Mouse (Mus musculus) liver, embryonic 16.5 days (tissue): ENCODE data around the gene Trim80. TPM values are rescaled to one million over a fixed set of nuclear protein-coding genes. Genes with fewer than 3 reads are reported as not detected.
"Not testable (repeated sequence)": the region's sequence is repeated elsewhere in the genome, so short reads cannot be mapped to it uniquely, and the experiment has no call there.

ENCODE experiments used
- ATAC-seq: fragments of 200-750 bp; cut with Nextera tagmentation; 2 replicates; pipeline ENCODE4 v1.8.0; 2017; ENCODE audit warnings: low read depth, mild to moderate bottlenecking, moderate number of reproducible peaks, moderate library complexity
- H3K27ac ChIP-seq: fragments of 300-500 bp; sonication (generic); 2 replicates; pipeline ENCODE4 v1.5.1; 2014; ENCODE audit warnings: mild to moderate bottlenecking, low read length
- H3K27me3 ChIP-seq: fragments of 300-500 bp; sonication (generic); 2 replicates; pipeline ENCODE4 v1.6.1; 2014; ENCODE audit warnings: low read depth, low read length, mixed read lengths; ENCODE audit not compliant: control insufficient read depth, insufficient read depth
- H3K36me3 ChIP-seq: fragments of 300-500 bp; sonication (generic); 2 replicates; pipeline ENCODE4 v1.6.1; 2014; ENCODE audit warnings: mild to moderate bottlenecking; ENCODE audit not compliant: control insufficient read depth, insufficient read depth
- H3K4me1 ChIP-seq: fragments of 300-500 bp; sonication (generic); 2 replicates; pipeline ENCODE4 v1.6.1; 2014; ENCODE audit warnings: low read depth, low read length, mixed read lengths; ENCODE audit not compliant: control insufficient read depth
- H3K4me2 ChIP-seq: fragments of 300-500 bp; sonication (generic); 2 replicates; pipeline ENCODE4 v1.6.1; 2014; ENCODE audit warnings: low read depth, low read length, mixed read lengths
- H3K4me3 ChIP-seq: fragments of 300-500 bp; sonication (generic); 2 replicates; pipeline ENCODE4 v1.5.1; 2014; ENCODE audit warnings: low read depth, mild to moderate bottlenecking, low read length
- H3K9ac ChIP-seq: fragments of 300-500 bp; sonication (generic); 2 replicates; pipeline ENCODE4 v1.6.1; 2014; ENCODE audit warnings: low read depth, low read length
- H3K9me3 ChIP-seq: fragments of 300-500 bp; sonication (generic); replicated peaks from 2 replicates; pipeline ENCODE4 v1.6.1; 2016; ENCODE audit warnings: low read length; ENCODE audit not compliant: control insufficient read depth
- whole genome bisulfite sequencing: fragments of 180-500 bp; shearing (Covaris S2); extraction: QIAGEN DNeasy Blood & Tissue Kit; methylation state at CpG from one replicate; pipeline ENCODE4 v1.1.7; 2014; ENCODE audit not compliant: insufficient replicate concordance; 5-methylcytosine and 5-hydroxymethylcytosine counted together
- microRNA-seq: library from miRNA; unstranded; fragments of <30 nt; microRNA quantifications from one replicate; pipeline ENCODE4, GENCODE M21; 2016
- polyA plus RNA-seq: library from polyadenylated mRNA; unstranded; fragments of >200 nt; fragmentation: Nextera tagmentation; extraction: Ambion mirVana; gene quantifications from 2 replicates; pipeline ENCODE4 v1.2.1, GENCODE M21; 2015

Gene Trim80
- polyA plus RNA-seq, 1 experiment from 2014 or later, result 1.1 TPM

DNA sequence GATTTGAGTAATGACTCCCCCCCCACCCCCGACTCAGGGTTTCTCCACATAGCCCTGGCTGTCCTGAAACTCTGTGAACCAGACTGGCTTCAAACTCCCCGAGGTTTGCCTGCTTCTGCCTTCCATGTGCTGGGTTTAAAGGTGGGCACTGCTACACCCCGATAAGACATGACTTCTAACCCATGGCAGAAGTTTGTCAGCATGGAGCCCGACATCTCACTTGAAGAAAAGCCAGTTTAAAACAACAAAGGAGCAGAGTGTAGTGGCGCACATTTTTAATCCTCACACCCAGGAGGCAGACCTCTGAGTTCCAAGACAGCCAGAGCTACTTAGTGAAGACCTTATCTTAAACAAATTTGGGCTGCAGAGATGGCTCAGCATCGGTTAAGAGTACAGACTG lies 52.0 kb downstream of the Trim80 start:
- Histone ChIP-seq H3K27ac (peak overlapping the region; percentile 71; the same call in 1 of the 2 replicates), H3K36me3 (peaks cover 6% of the 10 kb centered on the region; the same call in 1 of the 2 replicates), H3K9me3 (no peaks in the 10 kb centered on the region), H3K4me1 (peaks cover 19% of the 10 kb centered on the region), H3K4me3 (peak overlapping the region; percentile 80), H3K27me3 (no peaks in the 10 kb centered on the region), H3K9ac (peak overlapping the region; percentile 73), H3K4me2 (peak overlapping the region; percentile 99)
- no peak for ATAC-seq
- 25% methylated on average over 6 of the region's 6 CpGs for WGBS

DNA sequence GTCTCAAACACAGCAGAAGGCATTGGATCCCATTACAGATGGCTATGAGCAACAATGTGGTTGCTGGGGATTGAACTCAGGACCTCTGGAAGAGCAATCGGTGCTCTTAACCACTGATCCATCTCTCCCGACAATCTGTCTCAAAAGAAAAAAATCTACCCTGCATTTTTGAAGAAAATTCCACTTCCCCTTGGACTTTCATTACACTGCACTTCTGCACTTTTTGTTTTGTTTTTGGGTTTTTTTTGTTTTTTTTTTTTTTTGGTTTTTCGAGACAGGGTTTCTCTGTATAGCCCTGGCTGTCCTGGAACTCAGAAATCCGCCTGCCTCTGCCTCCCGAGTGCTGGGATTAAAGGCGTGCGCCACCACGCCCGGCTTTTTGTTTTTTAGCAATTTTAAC lies 56.2 kb downstream of the Trim80 start:
- not testable (repeated sequence) for H3K9ac ChIP-seq, H3K27me3 ChIP-seq, ATAC-seq, H3K4me2 ChIP-seq, H3K9me3 ChIP-seq, H3K4me3 ChIP-seq, H3K27ac ChIP-seq
- Histone ChIP-seq H3K36me3 (peaks cover 30% of the 10 kb centered on the region), H3K4me1 (peaks cover 13% of the 10 kb centered on the region)
- 76% methylated on average over 9 of the region's 9 CpGs for WGBS

Small RNAs within 50 kb of the gene (microRNA-seq; reads per million reads assigned to microRNA genes)
- 0.74 reads per million for gene Mir3968

Other genes starting within 250 kb of the Trim80 start
- gene Grin2c, start 173.3 kb upstream of the Trim80 start, polyA plus RNA-seq, result 0.05 and 0.09 TPM in 2 replicates
- 19.5 and 21.7 TPM in 2 replicates for gene Fdxr, start 163.5 kb upstream of the Trim80 start, polyA plus RNA-seq
- 4.4 and 4.5 TPM in 2 replicates for gene Fads6, start 142.9 kb upstream of the Trim80 start, polyA plus RNA-seq
- gene Otop2, start 133.4 kb upstream of the Trim80 start, polyA plus RNA-seq, result not detected in 2 replicates
- gene Ush1g, start 118.5 kb upstream of the Trim80 start, polyA plus RNA-seq, result 0.09 and 0.13 TPM in 2 replicates
- gene Otop3, start 105.8 kb upstream of the Trim80 start, polyA plus RNA-seq, result 0.11 TPM in 1 of 2 replicates, not detected in the other
- 1.3 and 1.9 TPM in 2 replicates for gene Hid1, start 72.8 kb upstream of the Trim80 start, polyA plus RNA-seq
- gene Cdr2l, start 58.6 kb upstream of the Trim80 start, polyA plus RNA-seq, result 0.95 and 1.3 TPM in 2 replicates
- gene Mrpl58, start 36.8 kb upstream of the Trim80 start, polyA plus RNA-seq, result 68.8 and 71.7 TPM in 2 replicates
- gene Atp5h, start 20.6 kb upstream of the Trim80 start, polyA plus RNA-seq, result 482 and 528 TPM in 2 replicates
- 0.70 and 1.0 TPM in 2 replicates for gene Kctd2, start 20.4 kb upstream of the Trim80 start, polyA plus RNA-seq
- 0.21 and 0.51 TPM in 2 replicates for gene Slc16a5, start 21.9 kb downstream of the Trim80 start, polyA plus RNA-seq
- gene Armc7, start 35.1 kb downstream of the Trim80 start, polyA plus RNA-seq, result 3.7 TPM in 2 replicates
- gene Nt5c, start 51.3 kb downstream of the Trim80 start, polyA plus RNA-seq, result 32.0 and 36.3 TPM in 2 replicates
- gene Jpt1, start 73.8 kb downstream of the Trim80 start, polyA plus RNA-seq, result 190 and 209 TPM in 2 replicates
- gene Sumo2, start 95.7 kb downstream of the Trim80 start, polyA plus RNA-seq, result 270 and 312 TPM in 2 replicates
- 94.4 and 96.5 TPM in 2 replicates for gene Nup85, start 123.9 kb downstream of the Trim80 start, polyA plus RNA-seq
- gene Mrps7, start 163.4 kb downstream of the Trim80 start, polyA plus RNA-seq, result 47.6 and 49.5 TPM in 2 replicates
- gene Gga3, start 163.5 kb downstream of the Trim80 start, polyA plus RNA-seq, result 7.9 TPM in 2 replicates
- 28.4 and 28.6 TPM in 2 replicates for gene Mif4gd, start 172.4 kb downstream of the Trim80 start, polyA plus RNA-seq
- gene Slc25a19, start 187.8 kb downstream of the Trim80 start, polyA plus RNA-seq, result 8.7 and 8.8 TPM in 2 replicates